Mouse (Mus musculus): ENCODE measurements at regions not wholly inside any gene's neighbourhood (a gene's known extent, or its start where the extent isn't known, plus 50 kb on each side); places are given as distances from the start of the nearest gene placed in this dataset.

- no peak overlapping the region for H3K27ac ChIP-seq (replicated peaks)
- ATAC-seq (ENCODE audit: low FRiP score, low TSS enrichment) = no peak
- H3K4me3 ChIP-seq (ENCODE audit: low read depth, low read length) = no peak overlapping the region
- H3K4me1 ChIP-seq (replicated peaks; ENCODE audit: control insufficient read depth, insufficient read depth) = no peaks in the 10 kb centered on the region
- H3K36me3 ChIP-seq (ENCODE audit: control insufficient read depth, insufficient read depth, low read length) = no peaks in the 10 kb centered on the region
- no peak for TF ChIP-seq EP300 (optimal IDR thresholded peaks at IDR 0.05)
- no peak for TF ChIP-seq CTCF (IDR thresholded peaks at IDR 0.05; ENCODE audit: low read depth)
- H3K27me3 ChIP-seq (ENCODE audit: control insufficient read depth, insufficient read depth, low read length) = no peaks in the 10 kb centered on the region
- no peak overlapping the region for H3K9ac ChIP-seq (ENCODE audit: low read length)
- H3K4me2 ChIP-seq (replicated peaks; ENCODE audit: low read depth) = no peak overlapping the region
- H3K9me3 ChIP-seq (ENCODE audit: control insufficient read depth, low read length) = no peaks in the 10 kb centered on the region
- no peak for DNase-seq (ENCODE audit: low spot score)
- WGBS = 57% methylated on average over 1 of the region's 1 CpGs
These were observed 1123.8 kb downstream of the Fstl5 start for GRCm38 (mm10) chr3:77197828-77198227.

GRCm38 (mm10) chr3:77198265-77198664 is 1124.2 kb downstream of the Fstl5 start:
- 55% methylated on average over 2 of the region's 2 CpGs for WGBS
- TF ChIP-seq CTCF (IDR thresholded peaks at IDR 0.05; ENCODE audit: low read depth) (no peak), EP300 (optimal IDR thresholded peaks at IDR 0.05) (no peak)
- Histone ChIP-seq H3K36me3 (ENCODE audit: control insufficient read depth, insufficient read depth, low read length) (no peaks in the 10 kb centered on the region), H3K9me3 (ENCODE audit: control insufficient read depth, low read length) (no peaks in the 10 kb centered on the region), H3K4me3 (ENCODE audit: low read depth, low read length) (no peak overlapping the region), H3K9ac (ENCODE audit: low read length) (no peak overlapping the region), H3K4me1 (replicated peaks; ENCODE audit: control insufficient read depth, insufficient read depth) (no peaks in the 10 kb centered on the region), H3K4me2 (replicated peaks; ENCODE audit: low read depth) (no peak overlapping the region), H3K27me3 (ENCODE audit: control insufficient read depth, insufficient read depth, low read length) (no peaks in the 10 kb centered on the region), H3K27ac (replicated peaks) (no peak overlapping the region)
- ATAC-seq (ENCODE audit: low FRiP score, low TSS enrichment) (no peak), DNase-seq (ENCODE audit: low spot score) (no peak)

- 53% methylated on average over 1 of the region's 1 CpGs for WGBS
- no peak for TF ChIP-seq CTCF (IDR thresholded peaks at IDR 0.05; ENCODE audit: low read depth)
- TF ChIP-seq EP300 (optimal IDR thresholded peaks at IDR 0.05) = no peak
- no peak for DNase-seq (ENCODE audit: low spot score)
- no peaks in the 10 kb centered on the region for H3K27me3 ChIP-seq (ENCODE audit: control insufficient read depth, insufficient read depth, low read length)
- H3K4me2 ChIP-seq (replicated peaks; ENCODE audit: low read depth) = no peak overlapping the region
- no peak overlapping the region for H3K9ac ChIP-seq (ENCODE audit: low read length)
- no peaks in the 10 kb centered on the region for H3K36me3 ChIP-seq (ENCODE audit: control insufficient read depth, insufficient read depth, low read length)
- ATAC-seq (ENCODE audit: low FRiP score, low TSS enrichment) = no peak
- no peaks in the 10 kb centered on the region for H3K9me3 ChIP-seq (ENCODE audit: control insufficient read depth, low read length)
- H3K27ac ChIP-seq (replicated peaks) = no peak overlapping the region
- no peaks in the 10 kb centered on the region for H3K4me1 ChIP-seq (replicated peaks; ENCODE audit: control insufficient read depth, insufficient read depth)
- H3K4me3 ChIP-seq (ENCODE audit: low read depth, low read length) = no peak overlapping the region
These were observed 1151.9 kb downstream of the Fstl5 start for GRCm38 (mm10) chr3:77226007-77226406.

Data from stomach, postnatal 0 days (tissue).